Mouse (Mus musculus) ES-Bruce4 (cell line): Measurements from ENCODE around the gene Fhdc1.

Source experiments
- CTCF ChIP-seq: IDR thresholded peaks from one replicate; pipeline ENCODE4 v1.8.1; 2011; ENCODE audit warnings: low read depth, low read length
- POLR2A ChIP-seq: IDR thresholded peaks from one replicate; pipeline ENCODE4 v1.8.1; 2011; ENCODE audit warnings: low read length; ENCODE audit not compliant: insufficient read depth

GRCm38 (mm10) chr3:84450651-84451050, 29.6 kb downstream of the Fhdc1 start:
- TF ChIP-seq CTCF (no peak), POLR2A (no peak)
